Mouse (Mus musculus): ENCODE measurements around the gene Mgme1. TPM values are rescaled to one million over a fixed set of nuclear protein-coding genes. Genes with fewer than 3 reads are reported as not detected.

Gene Mgme1
- 10 to 100 TPM in 1 of 2 experiments, 1 to 10 TPM in 1; 9.8 to 11.5 TPM for total RNA-seq (2021)

DNA sequence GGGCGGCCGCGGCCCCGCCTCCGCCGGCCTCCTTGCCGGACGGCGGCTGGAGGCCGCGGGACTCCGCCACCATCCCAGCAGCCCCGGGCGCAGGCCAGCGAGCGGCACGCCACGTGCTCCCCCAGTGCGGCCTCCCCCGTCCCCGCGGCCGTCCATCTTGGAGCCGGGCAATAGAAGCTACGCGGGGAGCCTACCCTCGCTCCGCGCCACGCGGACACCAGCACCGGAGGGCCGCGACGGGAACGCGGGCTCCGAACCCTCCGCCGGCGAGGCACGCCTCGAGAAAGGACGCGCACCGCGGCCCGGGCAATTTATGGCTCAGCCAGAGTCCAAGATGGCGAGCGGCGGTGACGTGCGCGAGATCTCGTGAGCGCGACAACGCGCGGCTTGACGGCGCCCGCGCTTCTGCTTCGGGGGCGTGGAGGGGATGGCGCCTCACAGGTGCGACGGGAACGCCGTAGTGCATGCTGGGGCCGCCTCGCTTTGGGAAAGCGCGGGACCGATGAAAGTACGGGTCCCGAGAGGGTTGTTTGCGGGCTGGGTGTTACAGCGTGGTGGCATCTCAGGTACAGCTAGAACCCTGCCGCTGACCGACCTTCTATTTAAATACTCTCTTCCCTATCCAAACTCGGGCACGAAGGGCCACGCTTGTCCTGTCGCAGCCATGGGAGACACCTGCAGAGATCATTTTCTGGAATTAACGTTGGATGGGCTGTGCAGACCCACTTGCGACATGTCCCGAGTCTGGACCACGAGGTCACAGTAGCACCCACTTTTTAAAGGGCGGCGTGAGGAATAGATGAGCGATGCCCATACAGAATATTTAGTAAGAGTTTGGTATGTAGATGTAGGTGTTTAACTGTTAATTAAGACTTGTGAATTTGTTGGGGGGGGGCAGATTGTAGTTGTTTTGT is at the start of gene Mgme1, which contains the start of gene Snx5:
Mgme1 (plus strand) TSS at position 157 of the 914 bp plus-strand sequence.
Snx5 (minus strand) TSS at position 400 of the 914 bp plus-strand sequence.
- intact Hi-C loops (cut with DNase I) = loop anchor here (2.0 to 5.0 kb wide), 2 partner anchors 260 to 353 kb away; partner anchors contain the start of genes Dstn and Rrbp1
- DNase-seq = peak; percentile 95 to 96

DNA sequence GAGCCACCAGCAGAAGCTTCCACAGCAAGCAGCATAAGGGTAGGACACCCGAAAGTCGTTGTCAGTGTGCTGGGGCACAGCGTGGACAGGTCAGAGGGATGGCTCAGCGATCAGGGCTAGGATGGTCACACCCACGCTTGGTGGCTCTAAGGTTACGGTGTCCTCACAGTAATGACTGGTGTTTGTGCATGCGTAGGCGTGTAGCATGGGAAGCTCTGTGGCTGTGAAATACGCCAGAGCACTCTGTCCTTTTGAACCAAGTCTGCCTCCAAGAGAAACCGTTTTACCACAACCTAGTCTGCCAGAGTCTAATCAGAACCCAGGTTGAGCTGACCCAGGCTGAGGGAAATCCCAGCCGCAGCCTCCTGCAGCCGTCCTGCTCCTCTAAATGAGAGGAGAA is 46.1 kb upstream of the Mgme1 start:
- intact Hi-C loops (cut with DNase I) = no loop called here

DNA sequence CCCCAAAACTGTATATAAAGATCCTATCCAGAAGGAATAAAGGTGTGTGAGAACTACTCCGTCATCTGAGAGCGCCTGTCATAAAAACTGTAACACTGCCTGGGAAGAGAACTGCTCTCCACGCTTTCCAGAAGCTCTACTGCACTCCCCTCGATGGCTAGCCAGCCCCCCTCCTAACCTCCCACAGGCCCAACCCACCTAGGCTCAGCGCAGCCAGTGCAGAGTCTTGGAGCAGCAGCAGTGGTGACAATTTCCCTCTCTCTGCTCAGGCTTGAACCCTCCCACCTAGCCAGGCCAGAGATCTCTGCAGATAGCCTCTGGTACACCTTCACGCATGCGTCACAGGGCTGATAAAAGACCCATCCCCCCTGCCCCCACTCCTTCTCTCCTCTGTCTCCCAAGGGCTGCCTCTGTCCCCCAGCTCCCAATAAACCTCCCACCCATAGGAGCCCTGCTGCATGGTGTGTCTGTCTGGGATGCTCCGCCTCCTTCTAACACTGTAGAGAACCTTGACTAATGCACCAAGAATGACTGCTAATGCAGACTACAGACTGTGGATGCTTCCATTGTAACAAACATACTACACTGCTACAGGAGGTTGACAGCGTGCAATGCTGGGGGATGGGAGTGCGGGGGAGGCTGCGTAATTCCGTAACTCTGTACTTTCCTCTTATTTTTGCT is 43.4 kb upstream of the Mgme1 start:
- DNase-seq = no peak
- intact Hi-C loops (cut with DNase I) = no loop called here

More for the DNA sequence above, 46.1 kb upstream of the Mgme1 start:
- no peak for DNase-seq

DNA sequence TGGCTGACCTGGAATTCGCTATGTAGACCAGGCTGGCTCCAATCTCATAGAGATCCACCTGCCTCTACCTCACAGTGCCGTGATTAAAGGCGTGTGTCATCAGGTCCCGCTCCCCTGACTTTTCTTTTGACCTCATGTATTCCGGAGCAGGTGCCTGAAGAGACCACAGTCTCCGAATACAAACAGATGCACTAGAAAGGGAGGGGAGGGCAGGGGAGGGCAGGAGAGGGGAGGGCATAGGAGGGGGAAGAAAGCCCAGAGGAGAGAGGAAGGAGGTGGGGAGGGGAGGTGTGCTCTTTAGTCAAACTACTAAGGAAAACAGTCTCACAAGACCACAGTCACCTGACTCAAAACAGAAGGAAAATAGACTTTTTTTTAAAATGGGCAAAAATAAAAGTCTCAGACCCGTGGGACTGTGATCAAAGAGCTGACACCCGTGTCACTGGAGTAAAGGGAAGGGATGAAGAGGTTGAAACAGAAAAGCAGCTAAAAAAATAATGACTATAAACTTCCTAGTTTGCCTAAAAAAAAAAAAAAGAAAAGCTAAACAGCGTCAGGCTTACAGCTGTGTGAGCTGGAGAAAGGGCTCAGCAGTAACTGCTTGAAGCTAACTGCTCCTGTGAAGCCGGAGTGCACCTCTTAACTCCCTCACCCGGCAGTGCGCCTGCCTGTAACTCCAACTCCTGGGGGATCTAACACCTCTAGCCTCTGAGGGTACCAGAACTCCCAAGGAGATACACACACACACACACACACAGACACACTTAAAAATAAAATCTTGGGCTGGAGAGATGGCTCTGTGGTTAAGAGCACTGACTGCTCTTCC is 41.7 kb upstream of the Mgme1 start:
- no peak for DNase-seq
- intact Hi-C loops (cut with DNase I) = no loop called here

DNA sequence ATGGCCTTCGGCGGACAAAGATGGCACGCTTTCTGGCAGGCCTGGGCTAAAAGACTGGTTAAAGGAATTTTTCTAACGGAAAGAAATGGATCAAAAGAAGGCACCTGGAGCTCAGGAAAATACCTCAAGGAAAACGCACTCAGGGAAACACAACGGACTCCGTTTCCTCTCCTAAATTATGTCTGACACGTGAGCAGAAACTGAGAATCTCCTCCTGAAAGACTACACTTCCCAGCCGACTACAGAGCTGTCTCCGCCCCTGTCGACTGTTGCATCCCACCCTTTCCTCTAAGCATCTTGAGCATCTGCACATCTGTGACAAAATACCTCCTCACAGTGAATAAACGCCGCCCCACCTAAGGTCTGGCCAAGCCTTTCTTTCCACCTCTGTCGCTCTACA is 40.8 kb upstream of the Mgme1 start:
- intact Hi-C loops (cut with DNase I) = no loop called here
- DNase-seq = no peak

DNA sequence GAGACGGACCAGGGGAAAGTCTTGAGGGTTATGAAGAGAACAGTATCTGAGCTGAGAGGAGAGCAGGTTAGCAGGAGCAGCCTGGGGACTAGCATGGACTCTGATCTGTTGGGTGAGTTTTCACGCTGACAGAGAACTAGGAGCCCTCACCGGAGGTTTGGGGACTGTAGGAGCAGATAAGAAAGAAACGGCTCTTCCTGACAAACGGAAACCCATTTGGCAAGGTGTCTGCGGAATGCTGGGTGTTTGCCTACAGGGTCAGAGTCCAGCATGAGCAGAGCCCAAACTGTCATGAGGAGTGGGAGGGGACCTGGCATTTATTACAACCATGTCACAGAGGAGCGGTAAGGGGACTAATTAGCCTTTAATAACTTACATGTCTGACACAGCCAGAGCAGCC is 40.0 kb upstream of the Mgme1 start:
- peak; percentile 35 to 48 for DNase-seq
- intact Hi-C loops (cut with DNase I) = no loop called here

DNA sequence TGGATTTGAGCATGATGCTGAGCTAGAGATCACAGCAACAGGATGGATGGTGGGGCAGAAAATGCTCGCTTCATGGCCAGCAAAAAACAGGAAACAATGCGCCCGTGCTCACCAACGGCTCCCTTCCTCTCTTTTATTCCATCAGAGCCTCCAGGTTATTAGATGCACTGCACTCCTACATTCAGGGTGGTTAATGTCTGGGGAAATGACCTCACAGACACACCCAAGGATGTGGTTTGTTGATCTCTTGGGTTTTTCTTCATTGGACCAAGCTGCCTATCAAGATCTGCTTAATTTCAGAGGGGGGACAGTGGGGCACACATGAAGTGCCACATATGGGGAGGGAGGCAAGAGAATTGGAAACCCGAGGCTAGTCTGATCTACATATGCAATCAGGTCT is 39.3 kb upstream of the Mgme1 start:
- intact Hi-C loops (cut with DNase I) = no loop called here
- DNase-seq = no peak

DNA sequence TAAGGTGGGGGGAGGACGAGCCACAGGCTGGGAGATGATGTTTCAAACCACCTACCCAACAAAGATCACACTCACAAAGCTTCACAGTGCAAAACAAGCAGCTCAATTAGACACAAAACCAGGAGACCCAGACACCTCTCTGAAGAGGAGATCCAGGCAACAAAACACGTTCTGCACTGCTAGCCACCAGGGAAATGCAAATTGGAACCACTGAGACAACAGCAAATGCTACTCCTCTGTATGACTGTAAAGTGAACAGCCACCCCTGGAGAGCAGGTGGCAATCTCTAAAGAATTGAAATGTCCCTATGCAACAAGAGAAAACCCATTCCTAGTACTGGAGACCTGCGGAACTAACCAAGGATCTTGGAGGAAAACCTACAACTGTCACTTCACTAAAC is 36.9 kb upstream of the Mgme1 start:
- intact Hi-C loops (cut with DNase I) = no loop called here
- DNase-seq = no peak

DNA sequence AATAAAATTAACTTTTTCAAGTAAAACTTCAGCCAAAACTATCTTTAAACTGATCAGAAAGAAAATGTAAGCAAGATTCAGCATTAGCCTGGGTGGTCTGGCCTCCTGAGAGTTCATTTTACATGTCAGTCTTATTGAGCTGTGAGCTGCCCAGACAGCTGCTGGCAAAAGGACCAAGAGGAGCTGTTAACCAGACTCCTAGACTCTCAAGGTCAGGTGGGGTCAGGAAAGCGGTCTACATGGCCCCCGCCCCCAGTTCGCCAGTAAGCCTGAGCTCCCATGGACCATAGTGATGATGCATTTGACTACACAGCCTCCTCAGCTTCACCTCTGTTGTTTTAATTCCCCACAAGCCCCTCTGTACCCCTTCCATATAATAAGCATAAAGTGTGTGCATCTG is 34.7 kb upstream of the Mgme1 start:
- no peak for DNase-seq
- intact Hi-C loops (cut with DNase I) = no loop called here

DNA sequence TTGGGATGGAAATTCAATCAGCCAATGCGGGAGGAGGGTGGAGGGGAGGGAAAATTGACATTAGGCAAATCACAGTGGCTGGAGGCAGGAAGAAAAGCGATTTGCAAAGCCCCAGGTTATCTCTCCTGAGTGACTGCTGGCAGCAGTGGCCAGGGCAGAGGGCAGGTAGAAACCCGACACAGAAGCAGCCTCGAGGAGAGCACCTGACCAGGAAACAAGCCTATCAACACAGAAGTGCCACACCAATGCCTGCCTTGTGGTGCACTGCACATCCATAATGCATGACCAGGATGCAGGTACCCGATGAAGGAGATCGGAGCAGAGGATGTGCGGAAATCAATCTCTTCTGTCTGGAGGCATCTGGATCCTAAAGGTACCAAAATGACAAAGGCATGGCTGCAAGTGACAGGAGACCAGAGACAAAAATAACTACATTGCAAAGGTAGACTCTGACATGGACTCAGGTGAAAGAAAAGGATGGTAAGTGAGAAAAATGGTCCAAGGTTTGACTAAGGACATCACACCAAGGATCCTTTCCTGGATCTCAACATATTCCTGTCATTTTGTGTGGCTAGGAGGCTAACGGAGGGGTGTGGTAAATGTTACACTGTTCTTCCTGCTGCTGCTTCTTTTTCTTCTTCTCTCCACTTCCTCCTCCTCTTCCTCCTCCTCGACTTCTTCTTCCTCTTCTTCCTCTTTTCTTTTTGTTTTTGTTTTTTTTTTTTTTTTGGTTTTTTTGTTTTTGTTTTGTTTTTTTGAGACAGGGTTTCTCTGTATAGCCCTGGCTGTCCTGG is 33.5 kb upstream of the Mgme1 start:
- no peak for DNase-seq
- intact Hi-C loops (cut with DNase I) = no loop called here

DNA sequence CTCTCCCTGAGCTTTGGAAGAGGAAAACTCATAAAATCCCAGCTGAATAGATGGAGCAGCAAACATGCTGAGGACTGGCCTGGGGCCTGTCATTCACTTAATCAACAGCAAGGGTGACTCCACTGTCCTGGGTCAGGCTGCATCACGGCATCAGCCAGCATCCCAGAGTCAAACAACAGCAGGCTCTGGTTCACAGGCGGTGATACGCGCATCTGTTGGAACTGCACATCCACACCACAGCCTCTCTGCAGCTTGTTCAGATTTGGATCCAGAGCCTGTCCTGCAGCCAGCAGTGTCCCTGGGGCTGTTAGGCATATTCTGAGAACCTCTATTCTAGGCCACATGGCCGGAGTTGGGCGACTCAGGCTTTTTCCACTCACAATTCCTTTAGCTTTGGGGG is 32.1 kb upstream of the Mgme1 start:
- intact Hi-C loops (cut with DNase I) = no loop called here

DNA sequence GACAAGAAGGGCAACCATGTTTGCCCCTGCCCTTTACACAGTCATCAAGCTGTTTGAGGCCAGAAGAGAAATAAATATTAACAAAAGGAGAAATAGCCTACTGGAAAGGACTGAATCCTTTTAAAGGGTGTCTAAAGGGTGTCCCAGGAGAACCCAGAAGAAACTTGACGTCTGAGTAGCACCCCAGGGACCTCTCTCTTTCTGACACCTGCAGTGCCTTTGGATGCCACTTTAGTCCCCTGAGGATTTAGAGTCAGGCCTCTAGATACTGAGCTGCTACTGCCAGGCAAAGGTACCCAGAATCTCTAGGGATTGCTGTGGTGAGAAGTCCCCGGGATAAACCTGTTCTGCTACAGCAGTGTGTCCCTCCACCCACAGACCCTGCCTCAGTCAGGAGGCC is 31.1 kb upstream of the Mgme1 start:
- intact Hi-C loops (cut with DNase I) = no loop called here
- DNase-seq = no peak

More for the DNA sequence above, 32.1 kb upstream of the Mgme1 start:
- DNase-seq = peak; percentile 82 to 85

DNA sequence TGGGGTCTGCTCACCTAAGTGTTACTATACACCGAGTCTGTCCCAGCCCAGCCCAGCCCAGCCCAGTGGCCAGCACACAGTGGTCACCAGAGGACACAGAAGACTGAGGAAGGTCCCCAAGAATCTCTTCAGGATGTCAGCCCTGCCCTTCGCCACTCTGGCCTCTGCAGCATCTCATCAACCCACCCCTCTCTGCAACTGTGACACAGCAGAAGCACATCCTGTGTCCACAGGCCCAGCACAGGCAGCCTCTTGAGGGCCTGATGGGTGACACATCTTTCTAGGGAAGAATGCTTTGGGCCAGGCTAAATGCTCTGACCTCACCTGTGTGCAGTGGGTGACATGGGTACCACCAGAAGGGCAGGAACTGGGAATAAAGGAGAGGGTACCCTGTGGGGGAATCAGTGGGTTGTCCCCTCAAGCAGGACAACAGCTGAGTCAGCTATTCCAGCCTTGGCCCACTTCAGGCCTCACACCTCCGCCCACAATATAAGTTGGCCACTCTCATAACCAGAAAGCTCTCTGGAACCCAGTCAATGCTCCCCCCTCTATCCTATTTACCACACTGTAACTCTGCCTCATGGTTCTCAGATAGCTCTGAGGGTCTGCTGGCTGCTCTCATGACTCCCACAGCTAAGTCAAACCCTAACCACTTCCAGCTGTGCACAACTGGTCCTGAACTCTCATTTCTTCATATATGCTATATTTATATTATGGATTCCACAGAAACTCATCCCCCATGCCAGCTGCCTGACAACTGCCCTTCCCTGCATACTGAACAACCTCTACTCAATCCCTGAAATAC is 30.2 kb upstream of the Mgme1 start:
- intact Hi-C loops (cut with DNase I) = no loop called here
- DNase-seq = no peak

DNA sequence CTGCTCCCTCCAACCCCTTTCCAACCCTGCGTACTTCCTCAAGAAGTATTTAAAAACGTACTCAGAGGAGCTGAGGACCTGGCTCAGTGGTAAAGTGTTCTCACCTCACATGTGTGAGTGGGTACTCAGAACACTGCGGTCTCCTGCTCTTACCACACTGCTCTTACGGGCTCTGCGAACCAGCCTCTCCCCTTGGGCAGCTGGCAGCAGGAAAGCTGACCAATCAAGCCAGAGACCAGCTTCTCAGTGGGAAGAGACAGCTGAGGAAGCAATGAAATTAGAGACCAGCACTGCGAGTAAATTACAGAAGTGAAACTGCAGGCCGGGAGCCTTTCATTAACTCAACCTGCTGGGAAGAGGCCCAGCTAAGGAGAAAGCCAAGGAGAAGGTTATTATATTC is 25.0 kb upstream of the Mgme1 start:
- intact Hi-C loops (cut with DNase I) = no loop called here
- DNase-seq = peak in 1 of 2 experiments; percentile 28

DNA sequence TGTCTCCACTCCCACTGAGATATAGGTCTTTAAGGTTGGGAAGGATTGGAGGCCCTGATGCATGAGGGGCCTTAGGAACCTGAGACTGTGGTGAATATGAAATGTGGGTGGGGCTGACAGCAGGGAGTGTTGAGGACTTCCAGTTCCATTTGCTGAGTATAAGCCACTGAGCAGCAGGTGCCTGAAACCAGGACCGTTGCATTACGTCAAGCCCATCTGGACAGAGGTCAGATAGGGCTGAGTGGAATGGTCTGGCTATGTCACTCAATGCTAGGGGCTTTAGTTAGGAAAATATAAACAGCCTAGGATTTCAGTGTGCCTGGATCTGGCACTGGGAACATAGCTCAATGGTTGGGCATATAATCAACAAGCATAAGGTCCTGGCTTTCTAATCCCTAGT is 24.2 kb upstream of the Mgme1 start:
- no peak for DNase-seq
- intact Hi-C loops (cut with DNase I) = no loop called here

DNA sequence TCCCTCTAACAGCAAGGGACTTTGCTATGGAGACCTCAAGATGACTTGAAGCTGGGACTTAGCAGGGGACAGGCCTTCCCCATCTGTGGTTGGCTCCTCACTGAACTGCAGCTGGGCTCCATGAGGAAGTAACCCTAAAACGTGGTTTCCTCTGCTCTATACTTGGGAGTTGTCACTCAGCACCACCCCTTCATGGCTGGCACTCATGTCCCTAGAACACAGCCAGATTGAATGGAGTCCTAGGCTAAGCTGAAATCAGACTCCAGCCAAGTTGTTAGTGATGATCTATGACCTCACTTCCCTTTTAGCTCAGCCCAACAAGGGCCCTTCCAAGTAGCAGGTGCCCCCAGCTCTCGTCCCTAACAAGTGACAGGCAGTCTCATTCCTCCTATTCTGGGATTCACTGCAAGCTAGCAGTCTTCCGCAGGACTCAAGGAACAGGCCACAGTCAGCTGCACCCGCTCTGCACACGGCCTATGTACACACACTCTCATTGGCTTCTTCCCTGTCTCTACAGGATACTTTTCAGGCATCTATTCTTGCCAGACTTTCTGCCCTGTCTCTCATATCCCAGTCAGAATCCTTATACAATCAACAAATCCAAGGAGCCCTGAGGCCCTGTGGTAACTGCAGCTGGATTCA is 23.0 kb upstream of the Mgme1 start:
- intact Hi-C loops (cut with DNase I) = no loop called here
- peak; percentile 64 to 66 for DNase-seq

DNA sequence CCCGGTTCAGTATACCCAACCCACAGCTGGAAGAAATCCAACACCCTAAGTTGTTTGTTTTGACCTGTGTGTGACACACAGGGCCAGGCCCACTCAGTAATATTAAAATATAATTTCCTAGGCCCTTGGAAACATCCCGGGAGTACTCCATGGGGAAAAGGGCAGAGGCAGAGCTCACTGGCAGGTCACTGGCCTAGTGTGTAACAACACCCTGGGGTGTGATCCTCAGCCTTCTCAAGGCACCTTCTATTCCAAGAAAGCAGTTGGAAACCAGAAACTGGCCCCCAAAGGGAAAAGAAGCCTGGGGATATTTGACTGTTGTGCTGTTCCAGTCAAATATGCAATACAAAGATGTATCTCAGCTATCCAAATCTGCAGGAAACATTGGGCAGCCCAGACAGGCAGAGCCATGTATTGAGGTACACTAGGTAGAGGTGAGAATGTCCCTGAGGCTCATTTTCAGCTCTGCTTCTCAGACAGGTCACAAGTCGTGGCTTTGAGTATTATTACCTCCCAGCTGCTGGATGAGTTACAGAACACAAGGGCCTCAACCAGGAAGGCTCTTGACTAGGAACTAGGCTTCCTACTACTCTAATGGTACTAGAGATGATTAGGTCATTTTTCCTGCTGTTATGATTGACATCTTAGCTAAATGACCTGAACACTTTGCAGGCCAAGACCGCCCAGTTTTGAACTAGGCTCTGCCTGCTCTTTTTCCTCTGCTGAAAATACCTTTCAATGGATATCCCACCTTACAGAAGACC is 21.7 kb upstream of the Mgme1 start:
- intact Hi-C loops (cut with DNase I) = no loop called here
- DNase-seq = no peak

DNA sequence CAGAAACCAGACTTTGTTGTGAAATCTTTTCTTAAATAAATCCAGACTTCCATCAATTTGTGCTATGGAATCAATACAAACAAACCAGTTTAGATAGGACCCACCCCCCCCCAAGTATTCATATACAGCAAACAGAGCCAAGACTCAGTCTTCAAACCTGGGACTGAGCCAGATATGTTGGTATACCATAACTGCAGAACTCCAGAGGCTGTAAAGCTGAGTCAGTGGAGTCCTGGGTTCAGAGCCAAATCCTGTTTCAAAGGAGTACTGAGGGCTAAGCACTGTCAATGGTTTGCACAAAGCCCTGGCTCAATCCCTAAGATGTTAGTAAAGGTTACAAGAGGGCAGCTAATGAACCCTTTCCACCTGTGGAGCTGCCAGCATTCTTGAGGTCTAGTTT is 20.4 kb upstream of the Mgme1 start:
- DNase-seq = no peak
- intact Hi-C loops (cut with DNase I) = no loop called here
